Mouse (Mus musculus): Measurements from ENCODE around the gene Rpl13a.
"Not testable (repeated sequence)": the region's sequence is repeated elsewhere in the genome, so short reads cannot be mapped to it uniquely, and the experiment has no call there.

Rpl13a gene

GRCm38 (mm10) chr7:45128624-45129246, at the start of gene Rpl13a:
Gene Rpl13a, minus strand, starts transcription at chr7:45128761.
- DNase-seq, result peak; percentile 97

GRCm38 (mm10) chr7:45176356-45176755, 47.8 kb upstream of the Rpl13a start:
- peak; percentile 54 for DNase-seq

GRCm38 (mm10) chr7:45175929-45176328, 47.4 kb upstream of the Rpl13a start:
- no peak for DNase-seq

- DNase-seq, result no peak
These were observed 46.8 kb upstream of the Rpl13a start for GRCm38 (mm10) chr7:45175398-45175797.

GRCm38 (mm10) chr7:45174567-45175280, 46.2 kb upstream of the Rpl13a start:
- no peak for DNase-seq

GRCm38 (mm10) chr7:45173772-45174171, 45.2 kb upstream of the Rpl13a start:
- not testable (repeated sequence) for DNase-seq

- DNase-seq, result peak; percentile 57
These were observed 44.4 kb upstream of the Rpl13a start for GRCm38 (mm10) chr7:45172974-45173373.

- DNase-seq, result peak; percentile 53
These were observed 40.9 kb upstream of the Rpl13a start for GRCm38 (mm10) chr7:45169495-45169894.

GRCm38 (mm10) chr7:45168656-45169055, 40.1 kb upstream of the Rpl13a start:
- DNase-seq, result peak; percentile 10

GRCm38 (mm10) chr7:45167761-45168445, 39.3 kb upstream of the Rpl13a start:
- DNase-seq, result peak; percentile 53

GRCm38 (mm10) chr7:45166950-45167401, 38.4 kb upstream of the Rpl13a start:
- DNase-seq, result peak; percentile 61

- DNase-seq, result peak; percentile 5
These were observed 37.1 kb upstream of the Rpl13a start for GRCm38 (mm10) chr7:45165701-45166100.

- DNase-seq, result peak; percentile 18
These were observed 36.3 kb upstream of the Rpl13a start for GRCm38 (mm10) chr7:45164833-45165232.

GRCm38 (mm10) chr7:45163735-45164490, 35.4 kb upstream of the Rpl13a start, which contains the start of gene Slc17a7:
Gene Slc17a7, plus strand, starts transcription at chr7:45163949.
- DNase-seq, result peak; percentile 56

GRCm38 (mm10) chr7:45162996-45163615, 34.5 kb upstream of the Rpl13a start:
- DNase-seq, result peak; percentile 5

- DNase-seq, result peak; percentile 4
These were observed 34.0 kb upstream of the Rpl13a start for GRCm38 (mm10) chr7:45162551-45162950.

- peak; percentile 97 for DNase-seq
These were observed 33.3 kb upstream of the Rpl13a start for GRCm38 (mm10) chr7:45161612-45162473.

GRCm38 (mm10) chr7:45160866-45161265, 32.3 kb upstream of the Rpl13a start:
- no peak for DNase-seq

- DNase-seq, result no peak
These were observed 31.8 kb upstream of the Rpl13a start for GRCm38 (mm10) chr7:45160316-45160800.

GRCm38 (mm10) chr7:45158991-45159390, 30.4 kb upstream of the Rpl13a start:
- no peak for DNase-seq

GRCm38 (mm10) chr7:45157459-45157858, 28.9 kb upstream of the Rpl13a start:
- DNase-seq, result no peak

All from right cerebral cortex, postnatal 14 days (tissue).